Mouse (Mus musculus): ENCODE measurements around the gene Kcnh5.

DNA sequence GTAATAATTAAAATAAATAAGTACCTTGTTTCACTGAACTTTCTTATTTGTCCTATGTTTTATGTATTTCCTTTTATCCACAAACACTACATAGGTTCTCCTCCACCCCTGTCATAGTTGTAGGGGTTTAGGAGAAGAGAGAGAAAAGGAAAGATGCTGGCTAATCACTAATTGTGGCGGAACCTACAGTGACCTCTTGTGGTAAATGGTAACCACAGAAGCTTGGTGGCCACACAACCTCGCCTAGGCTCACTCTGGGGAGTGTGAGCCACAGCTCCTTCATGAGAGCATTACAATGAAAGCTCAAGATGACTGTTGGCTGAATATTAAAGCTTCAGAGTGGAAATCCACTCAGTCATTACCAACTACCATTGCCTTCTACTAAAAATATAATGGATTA is 6.2 kb downstream of the Kcnh5 start:
- TF ChIP-seq CTCF (IDR thresholded peaks at IDR 0.05), result peak; percentile 66
- TF ChIP-seq POLR2A (IDR thresholded peaks at IDR 0.05; ENCODE audit: insufficient read depth, low read depth, low read length), result no peak
- no peak for TF ChIP-seq EP300 (IDR thresholded peaks at IDR 0.05; ENCODE audit: insufficient read depth, low read depth, low read length)
